Mouse (Mus musculus): Measurements from ENCODE around the gene Gm20843. TPM values are rescaled to one million over a fixed set of nuclear protein-coding genes. Genes with fewer than 3 reads are reported as not detected.
"Not testable (repeated sequence)": the region's sequence is repeated elsewhere in the genome, so short reads cannot be mapped to it uniquely, and the experiment has no call there.

The Gm20843 gene
- not detected for total RNA-seq (2021)
- long read RNA-seq, experiment 1, result 0 reads
- long read RNA-seq, experiment 2, result 0 reads

- DNase-seq, result not testable (repeated sequence)
Observed at GRCm38 (mm10) chrY:72247018-72247417, at the start of gene Gm20843. TSS of gene Gm20843 (minus strand) at chrY:72247118.

Data from gastrocnemius, postnatal 10 days (tissue).